Mouse (Mus musculus) liver (tissue): ENCODE measurements at regions not wholly inside any gene's neighbourhood (a gene's known extent, or its start where the extent isn't known, plus 50 kb on each side); places are given as distances from the start of the nearest gene placed in this dataset.
"Not testable (repeated sequence)": the region's sequence is repeated elsewhere in the genome, so short reads cannot be mapped to it uniquely, and the experiment has no call there.

Source experiments
- DNase-seq: peaks from one replicate; pipeline ENCODE4 v3.0.0-alpha.2; 2020; ENCODE audit warnings: mixed read lengths

DNA sequence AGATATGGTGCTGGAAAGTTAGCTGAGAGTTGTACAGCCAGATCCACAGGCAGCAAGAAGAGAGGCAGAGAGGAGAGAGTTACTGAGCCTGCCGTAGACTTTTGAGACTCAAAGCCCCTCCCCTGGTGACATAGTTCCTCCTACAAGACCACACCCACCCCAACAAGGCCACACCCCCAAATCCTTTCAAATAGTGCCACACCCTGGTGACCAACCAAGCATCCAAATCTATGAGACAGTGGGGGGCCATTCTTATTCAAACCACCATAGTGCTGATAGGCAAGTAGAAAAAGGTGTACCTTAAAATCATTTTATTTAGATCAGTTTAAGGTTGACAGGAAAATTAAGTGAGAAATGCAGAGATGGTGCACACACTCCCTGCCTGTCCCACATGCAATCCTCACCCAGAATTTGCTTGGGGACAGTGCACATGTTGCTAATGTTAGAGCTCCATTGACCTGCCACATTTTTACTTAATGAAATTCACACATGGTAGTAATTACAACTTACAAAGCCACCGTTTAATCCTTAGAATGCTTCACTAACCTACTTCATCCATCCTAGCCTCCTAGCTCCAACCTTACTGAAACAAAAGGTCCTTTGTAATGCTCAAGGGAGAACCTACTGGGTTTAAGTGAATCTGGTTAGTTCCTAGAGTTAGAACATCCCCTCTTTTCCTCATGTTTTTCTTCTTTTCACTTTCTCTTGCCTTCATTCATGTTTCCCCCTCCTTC, 86.5 kb downstream of the Phlda1 start:
- DNase-seq, result no peak

- DNase-seq, result no peak
Observed at GRCm38 (mm10) chr10:111593280-111593679, 87.2 kb downstream of the Phlda1 start.

GRCm38 (mm10) chr10:111594171-111594570, 88.1 kb downstream of the Phlda1 start:
- DNase-seq, result peak; percentile 27

GRCm38 (mm10) chr10:111594651-111595050, 88.6 kb downstream of the Phlda1 start:
- peak; percentile 22 for DNase-seq

- DNase-seq, result peak; percentile 81
Observed at GRCm38 (mm10) chr10:111595513-111595995, 89.5 kb downstream of the Phlda1 start.

DNA sequence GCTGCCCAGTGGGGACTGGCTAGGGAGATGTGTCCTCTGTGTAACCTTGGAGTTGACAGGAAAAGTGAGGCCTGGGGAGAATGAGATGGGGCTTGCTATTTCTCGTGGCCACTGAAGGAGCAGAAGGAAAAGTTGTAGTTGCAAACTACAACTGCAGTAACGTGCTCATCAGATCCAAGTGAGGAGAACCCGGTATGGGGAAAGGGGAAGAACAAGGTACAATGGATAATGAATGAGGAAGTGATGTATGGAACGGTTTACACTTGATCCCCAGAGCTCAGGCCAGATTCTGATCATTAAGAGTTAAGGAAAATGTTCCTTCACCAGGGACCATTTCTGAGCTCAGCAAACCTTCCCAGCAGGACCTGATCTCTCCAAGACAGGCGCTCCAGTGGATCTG, 92.6 kb downstream of the Phlda1 start:
- no peak for DNase-seq

GRCm38 (mm10) chr10:111599297-111600250, 93.5 kb downstream of the Phlda1 start:
- DNase-seq, result no peak

GRCm38 (mm10) chr10:111600251-111600620, 94.2 kb downstream of the Phlda1 start:
- no peak for DNase-seq

DNA sequence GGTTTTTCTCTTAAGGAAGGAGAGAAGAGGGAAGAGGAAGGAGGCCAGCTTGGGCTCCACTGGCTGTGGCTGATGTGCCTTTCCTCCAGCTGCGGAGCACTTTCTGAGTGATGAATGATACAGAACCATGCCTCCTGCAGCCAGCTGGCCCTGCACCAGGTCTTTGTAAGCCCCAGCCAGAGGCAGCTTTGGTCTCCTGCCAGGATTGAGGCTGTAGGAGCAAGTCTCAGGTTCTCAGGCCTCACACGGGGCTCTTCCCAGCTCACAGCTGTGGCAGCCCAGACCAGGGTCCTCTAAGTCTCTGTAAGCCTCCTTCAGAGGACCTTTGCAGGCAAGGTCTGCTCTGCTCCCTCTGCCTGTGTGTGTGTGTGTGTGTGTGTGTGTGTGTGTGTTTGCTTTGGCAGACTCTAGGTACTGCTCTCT, 94.6 kb downstream of the Phlda1 start:
- DNase-seq, result peak; percentile 64

DNA sequence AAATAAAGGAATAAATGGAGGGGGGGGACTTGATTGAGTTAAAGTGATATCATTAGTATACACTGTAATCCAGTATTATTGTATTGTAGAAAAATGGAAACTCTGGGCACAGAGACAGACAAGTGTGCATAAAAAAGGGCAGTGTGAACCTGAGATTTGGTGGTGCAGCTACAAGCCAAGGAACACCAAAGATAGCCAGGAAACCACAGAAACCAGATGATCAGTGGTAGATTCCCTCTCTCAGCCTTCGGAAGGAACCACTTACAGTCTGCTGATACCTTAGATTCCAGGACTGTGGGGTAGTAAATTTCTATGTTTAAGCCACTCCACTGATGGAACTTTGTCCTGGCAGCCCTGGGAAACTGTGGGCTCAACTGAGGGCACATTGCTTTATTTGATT, 97.1 kb downstream of the Phlda1 start:
- no peak for DNase-seq

DNA sequence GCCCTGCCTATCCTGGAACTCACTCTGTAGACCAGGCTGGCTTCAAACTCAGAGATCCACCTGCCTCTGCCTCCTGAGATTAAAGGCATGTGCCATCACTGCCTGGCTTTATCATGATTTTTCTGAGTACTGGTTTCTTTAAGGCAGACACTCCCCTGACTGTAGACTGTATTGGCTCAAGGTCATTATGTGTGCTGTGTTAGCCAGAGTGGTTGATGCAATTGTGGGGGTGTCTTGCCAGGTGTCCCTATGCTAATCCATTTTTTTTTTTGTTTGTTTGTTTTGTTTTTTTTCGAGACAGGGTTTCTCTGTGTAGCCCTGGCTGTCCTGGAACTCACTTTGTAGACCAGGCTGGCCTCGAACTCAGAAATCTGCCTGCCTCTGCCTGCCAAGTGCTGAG, 101.3 kb downstream of the Phlda1 start:
- not testable (repeated sequence) for DNase-seq

DNA sequence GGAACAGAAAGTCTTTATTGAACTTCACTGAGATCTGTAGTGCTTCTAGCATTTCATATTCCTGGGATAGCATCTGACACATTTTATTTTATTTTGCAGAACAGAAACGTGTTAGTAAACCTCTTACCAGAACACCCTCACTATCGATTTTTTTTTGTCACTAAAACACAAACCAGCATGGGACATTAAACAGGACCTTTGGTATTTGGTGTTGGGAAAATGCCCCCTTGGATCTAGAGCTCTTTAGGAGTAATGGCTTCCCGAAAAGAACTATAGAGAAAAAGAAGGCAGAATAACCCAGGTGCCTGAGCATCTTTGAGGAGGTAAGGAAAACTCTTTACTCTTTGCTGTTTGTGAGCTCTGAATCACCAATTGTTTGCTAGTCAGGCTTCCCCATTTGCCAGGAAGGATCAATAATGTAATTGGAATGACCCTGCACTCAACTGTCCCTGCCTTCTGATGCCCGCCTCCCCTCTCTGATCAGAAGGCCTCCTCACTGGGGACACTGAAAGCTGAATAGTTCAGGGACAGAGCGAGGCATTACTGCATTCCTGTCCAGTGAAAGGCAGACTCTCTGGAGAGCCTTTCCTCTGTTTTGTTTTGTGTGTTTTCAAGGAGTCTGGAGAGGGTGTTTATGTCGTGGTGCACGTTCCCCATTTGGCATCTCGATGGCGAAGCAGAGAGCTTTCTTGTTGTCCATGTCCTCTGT, 102.5 kb downstream of the Phlda1 start:
- DNase-seq, result no peak

DNA sequence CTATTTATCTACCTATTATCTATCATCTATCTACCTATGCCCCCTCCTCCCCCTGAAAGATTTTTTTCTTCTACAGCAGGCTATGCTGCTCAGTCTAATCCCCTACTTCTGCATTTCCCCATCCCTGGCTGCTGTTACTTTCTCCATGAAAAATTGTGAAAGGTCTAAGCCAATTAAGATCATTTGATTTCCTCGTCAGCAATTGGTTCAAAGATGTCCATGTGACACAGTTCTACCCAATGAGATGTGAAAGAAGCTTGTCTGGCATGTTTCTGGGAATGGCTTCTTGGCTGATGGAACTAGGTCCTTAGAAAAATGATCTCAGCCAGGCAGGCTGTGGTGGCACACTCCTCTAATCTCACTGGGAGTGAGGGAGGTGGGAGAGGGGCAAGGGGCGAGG, 103.8 kb downstream of the Phlda1 start:
- no peak for DNase-seq

GRCm38 (mm10) chr10:111619627-111620270, 113.7 kb downstream of the Phlda1 start:
- DNase-seq, result no peak

DNA sequence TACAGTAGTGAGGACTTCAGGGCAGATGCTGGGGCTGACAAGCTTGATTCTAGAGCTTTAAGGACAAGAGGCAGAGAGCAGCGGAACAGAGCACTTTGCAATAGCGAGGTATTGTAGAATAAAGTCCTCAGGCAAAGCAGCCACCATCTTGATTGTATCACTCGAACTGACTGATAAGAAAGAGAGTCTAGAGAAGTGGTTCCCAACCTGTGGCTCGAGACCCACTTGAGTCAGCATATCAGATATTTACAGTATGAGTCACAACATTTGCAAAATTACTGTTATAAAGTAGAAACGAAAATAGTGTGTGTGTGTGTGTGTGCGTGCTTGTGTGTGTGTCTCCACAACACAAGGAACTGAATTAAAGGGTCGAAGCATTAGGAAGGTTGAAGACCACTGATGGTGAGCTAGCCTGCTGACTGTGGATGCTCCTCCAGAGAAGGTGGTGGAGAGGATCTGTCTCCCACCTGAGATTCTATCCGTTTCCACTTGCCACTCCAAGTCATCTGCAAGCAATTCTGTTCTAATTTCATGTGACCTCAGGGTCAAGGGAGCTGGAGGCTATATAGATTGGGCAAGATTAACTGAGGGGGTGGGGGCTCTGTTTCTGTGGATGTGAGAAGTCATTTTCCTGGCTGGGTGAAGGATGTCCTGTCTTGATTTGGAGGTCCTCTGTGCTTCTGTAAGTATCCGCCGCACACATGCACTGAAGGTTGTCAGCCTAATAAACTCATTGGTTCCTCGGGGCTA, 115.0 kb downstream of the Phlda1 start:
- DNase-seq, result no peak

- no peak for DNase-seq
Observed at GRCm38 (mm10) chr10:111622789-111623188, 116.7 kb downstream of the Phlda1 start.

DNA sequence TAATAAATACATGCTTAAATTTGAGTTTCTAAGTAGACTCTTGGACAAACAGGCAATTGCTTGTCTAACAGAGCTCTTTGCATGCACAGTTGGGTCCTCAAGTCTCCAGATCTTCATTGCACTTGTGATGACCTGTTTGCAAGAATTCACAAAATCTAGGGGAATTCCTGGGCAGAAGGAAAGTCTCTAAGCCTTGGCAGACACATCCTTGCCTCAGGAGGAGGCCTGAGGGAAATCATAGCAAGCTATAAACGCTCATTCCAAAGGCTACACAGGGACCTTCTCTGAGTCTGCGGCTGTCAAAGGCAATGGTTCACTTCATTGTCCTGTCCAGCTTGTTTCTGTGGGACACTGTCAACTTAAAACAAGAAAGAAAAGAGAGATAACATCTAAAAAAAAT, 117.9 kb downstream of the Phlda1 start:
- DNase-seq, result no peak

DNA sequence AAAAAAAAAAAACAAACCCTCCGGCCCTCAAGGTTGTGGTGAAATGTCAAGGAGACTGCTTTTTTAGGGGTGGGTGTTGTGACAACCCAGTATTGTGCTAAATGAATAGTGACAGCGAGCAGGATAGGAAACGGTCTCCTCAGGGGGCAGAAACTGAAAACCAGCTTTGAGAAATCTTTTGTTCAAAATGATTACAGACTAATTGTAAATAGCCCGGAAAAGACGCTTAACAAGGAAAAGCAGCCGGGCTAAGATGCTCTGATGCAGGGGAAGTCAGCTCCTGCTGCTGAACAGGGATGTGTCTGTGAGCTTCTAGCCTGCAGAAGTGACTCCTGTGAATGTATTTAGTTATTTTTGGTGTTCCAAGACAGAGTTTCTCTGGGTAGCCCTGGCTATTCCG, 118.5 kb downstream of the Phlda1 start:
- no peak for DNase-seq

GRCm38 (mm10) chr10:111625573-111625972, 119.5 kb downstream of the Phlda1 start:
- no peak for DNase-seq

GRCm38 (mm10) chr10:111626009-111626408, 119.9 kb downstream of the Phlda1 start:
- DNase-seq, result no peak

GRCm38 (mm10) chr10:111636283-111636682, 130.2 kb downstream of the Phlda1 start:
- DNase-seq, result peak; percentile 33
